Mouse (Mus musculus): ENCODE measurements at regions not wholly inside any gene's neighbourhood (a gene's known extent, or its start where the extent isn't known, plus 50 kb on each side); places are given as distances from the start of the nearest gene placed in this dataset.

DNA sequence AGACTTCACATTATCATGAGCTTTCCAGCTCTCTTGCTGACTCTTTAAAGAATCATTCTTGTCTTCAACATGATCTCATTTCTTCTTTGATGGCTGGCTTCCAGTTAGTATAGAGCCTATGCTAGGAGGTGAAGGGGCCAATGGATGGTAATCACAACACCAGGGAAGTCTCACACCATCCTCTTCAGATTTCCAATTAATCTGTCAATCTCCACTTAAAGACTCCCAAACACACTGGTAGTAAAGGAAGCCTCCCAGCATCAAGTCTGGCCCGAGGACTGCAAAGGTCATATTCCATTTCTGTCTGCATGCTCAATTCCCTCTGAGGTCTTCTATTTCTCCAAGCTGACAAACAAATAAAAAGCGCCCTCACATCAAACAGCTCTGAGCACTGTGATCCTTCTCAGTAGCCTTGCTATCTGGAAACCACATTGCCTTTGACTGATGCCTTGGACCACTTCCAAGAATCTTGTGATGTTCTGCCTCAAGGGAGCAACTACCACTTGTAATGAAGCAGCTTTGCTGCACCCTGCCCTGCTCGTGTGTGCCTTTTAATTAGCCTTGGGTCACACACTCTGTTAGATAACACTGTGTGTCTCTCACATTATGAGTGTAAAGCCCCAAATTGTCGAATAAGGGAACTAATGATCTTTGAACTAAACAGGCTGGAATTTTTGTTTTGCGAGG lies 629.0 kb upstream of the Cdh10 start:
- TF ChIP-seq CTCF (conservative IDR thresholded peaks at IDR 0.05; ENCODE audit: insufficient read depth, insufficient read length, low read depth, low read length), result no peak
- no peak for TF ChIP-seq POLR2A (IDR thresholded peaks at IDR 0.05; ENCODE audit: low read depth, low read length)
